Mouse (Mus musculus) hindbrain, embryonic 10.5 days (tissue): Measurements from ENCODE around the gene Unc119. TPM values are rescaled to one million over a fixed set of nuclear protein-coding genes. Genes with fewer than 3 reads are reported as not detected.

Experiments used
- DNase-seq: peaks from one replicate; pipeline ENCODE4 v3.0.0-alpha.2; 2017; ENCODE audit warnings: low spot score
- H3K27ac ChIP-seq: fragments of 300-500 bp; sonication (generic); 2 replicates; pipeline ENCODE4 v1.5.1; 2016; ENCODE audit warnings: mild to moderate bottlenecking, moderate library complexity
- H3K27me3 ChIP-seq: fragments of 300-500 bp; sonication (generic); 2 replicates; pipeline ENCODE4 v1.6.1; 2016; ENCODE audit warnings: mild to moderate bottlenecking; ENCODE audit not compliant: poor library complexity, insufficient read depth, severe bottlenecking
- H3K36me3 ChIP-seq: fragments of 300-500 bp; sonication (generic); 2 replicates; pipeline ENCODE4 v1.6.1; 2016; ENCODE audit warnings: mild to moderate bottlenecking, moderate library complexity
- H3K4me1 ChIP-seq: fragments of 300-500 bp; sonication (generic); replicated peaks from 2 replicates; pipeline ENCODE4 v1.6.1; 2016; ENCODE audit warnings: mild to moderate bottlenecking
- H3K4me3 ChIP-seq: fragments of 300-500 bp; sonication (generic); 2 replicates; pipeline ENCODE4 v1.5.1; 2016; ENCODE audit warnings: mild to moderate bottlenecking, moderate library complexity
- H3K9me3 ChIP-seq: fragments of 300-500 bp; sonication (generic); 2 replicates; pipeline ENCODE4 v1.6.1; 2016; ENCODE audit warnings: mild to moderate bottlenecking, moderate library complexity
- WGBS: fragments of 180-500 bp; shearing (Covaris S2); methylation state at CpG from one replicate; pipeline ENCODE4 v1.1.7; 2016; 5-methylcytosine and 5-hydroxymethylcytosine counted together
- polyA plus RNA-seq: library from polyadenylated mRNA; unstranded; fragments of >200 nt; fragmentation: Nextera tagmentation; extraction: Ambion mirVana; gene quantifications from 2 replicates; pipeline ENCODE4 v1.2.1, GENCODE M21; 2016

The Unc119 gene
- polyA plus RNA-seq, 1 experiment from 2014 or later = 76.7 TPM

DNA sequence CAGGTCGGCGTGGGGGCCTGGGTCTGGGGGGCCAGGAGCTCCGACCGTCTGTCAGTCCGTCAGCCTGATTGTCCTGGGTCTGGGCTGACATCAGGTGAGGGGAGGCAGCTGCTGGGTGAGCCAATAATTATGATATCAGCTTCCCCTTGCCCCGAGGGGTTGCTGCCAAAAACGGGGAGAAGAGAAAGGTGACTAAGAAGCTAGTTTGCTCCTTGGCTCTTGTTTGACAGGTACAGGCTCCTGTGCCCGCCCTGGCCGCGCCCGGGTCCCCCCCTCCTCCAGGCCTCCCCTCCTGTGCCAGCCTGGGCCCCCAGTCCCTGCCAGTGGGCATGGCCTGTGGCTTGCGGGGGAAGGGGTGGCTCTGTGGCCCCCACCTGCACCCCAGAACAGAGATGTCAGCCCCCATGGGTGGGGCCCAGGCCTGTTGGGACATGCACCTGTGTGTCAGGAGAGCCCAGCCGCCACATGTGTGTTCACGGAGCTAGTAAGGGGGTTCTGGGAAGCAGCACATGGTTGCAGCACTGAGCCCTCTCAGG, 43.3 kb downstream of the Unc119 start, which contains the start of gene Foxn1:
Gene Foxn1 (minus strand): TSS at position 51 of the 536 bp plus-strand sequence.
- H3K27ac ChIP-seq = 0 out of 2 replicates have a peak within 1 kb of the TSS, but pooled peaks have one; percentile 12
- H3K4me1 ChIP-seq = 0 out of 2 replicates have a peak, but pooled peaks cover 12% of the 10 kb centered on the region
- H3K27me3 ChIP-seq = no peaks in the 10 kb centered on the region
- 80% methylated on average over 14 of the region's 14 CpGs for WGBS
- no peak for DNase-seq
- H3K9me3 ChIP-seq = no peaks in the 10 kb centered on the region
- H3K4me3 ChIP-seq = no peak within 1 kb of the TSS
- no peaks in the 10 kb centered on the region for H3K36me3 ChIP-seq

DNA sequence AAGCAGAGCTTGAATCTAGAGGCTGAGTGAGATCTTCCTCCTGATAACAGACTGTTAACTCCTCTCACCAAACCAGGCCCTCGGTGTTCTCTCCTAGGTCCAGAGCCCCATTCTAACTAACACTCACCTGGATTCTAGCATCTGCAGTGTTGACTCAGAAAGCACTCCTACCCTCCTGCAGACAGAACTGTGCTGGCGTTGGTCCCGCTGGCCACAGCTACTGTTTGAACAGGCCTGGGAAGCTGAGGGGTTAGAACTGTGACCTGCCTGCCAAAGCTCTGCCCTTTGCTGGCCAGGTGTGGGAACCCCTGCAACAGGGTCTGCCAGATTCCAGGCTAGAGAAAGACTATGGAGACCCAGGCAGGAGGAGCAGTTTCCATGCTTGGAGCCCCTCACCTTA, 49.4 kb downstream of the Unc119 start:
- Histone ChIP-seq H3K9me3 (no peaks in the 10 kb centered on the region), H3K4me3 (no peak overlapping the region), H3K36me3 (no peaks in the 10 kb centered on the region), H3K27ac (no peak overlapping the region), H3K4me1 (peaks cover 17% of the 10 kb centered on the region), H3K27me3 (no peaks in the 10 kb centered on the region)
- 79% methylated on average over 3 of the region's 3 CpGs for WGBS
- no peak for DNase-seq

DNA sequence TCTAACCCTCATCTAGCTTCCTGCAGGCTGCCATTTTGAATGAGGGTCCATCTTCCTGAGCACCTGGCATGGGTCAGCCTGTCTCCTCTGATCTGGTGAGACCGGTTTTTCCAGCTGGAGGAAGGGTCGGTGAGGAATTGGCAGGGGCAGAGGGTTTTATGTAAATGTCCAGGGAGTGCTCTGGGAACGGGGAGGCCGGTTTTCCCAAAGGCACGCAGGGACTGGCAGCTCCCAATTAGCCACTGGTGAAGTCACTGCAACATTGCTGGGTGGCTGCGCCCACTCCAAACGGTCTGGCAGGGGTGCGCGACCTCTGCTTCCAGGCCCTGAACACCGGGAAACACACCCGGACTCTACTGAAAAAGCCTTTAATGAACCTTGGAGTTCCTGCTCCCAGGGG, 53.7 kb downstream of the Unc119 start:
- H3K36me3 ChIP-seq = no peaks in the 10 kb centered on the region
- H3K9me3 ChIP-seq = no peaks in the 10 kb centered on the region
- WGBS = 40% methylated on average over 11 of the region's 11 CpGs
- H3K4me1 ChIP-seq = peaks cover 42% of the 10 kb centered on the region
- DNase-seq = peak; percentile 15
- H3K27ac ChIP-seq = peak overlapping the region; percentile 81
- peak overlapping the region; percentile 42 for H3K4me3 ChIP-seq
- peaks cover 5% of the 10 kb centered on the region; the same call in 1 of the 2 replicates for H3K27me3 ChIP-seq

DNA sequence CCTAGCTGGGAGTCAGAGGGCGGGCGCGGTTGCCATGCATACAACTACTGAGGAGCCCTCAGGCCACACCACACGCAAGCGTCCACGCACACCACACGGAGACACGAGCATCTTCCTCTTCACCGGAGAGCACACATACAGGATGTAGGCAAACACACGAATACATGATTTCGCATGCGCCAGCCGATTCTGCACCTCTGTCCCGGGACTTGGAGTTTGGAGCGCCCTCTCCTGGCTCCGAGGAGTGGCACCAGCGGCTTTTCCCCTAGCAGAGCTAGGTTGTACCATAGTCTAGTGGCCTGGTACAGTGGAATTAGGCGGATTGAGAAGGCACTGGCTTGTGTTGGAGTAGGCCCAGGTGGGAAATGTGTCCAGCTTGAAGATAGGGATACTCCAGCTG, 54.1 kb downstream of the Unc119 start:
- H3K4me1 ChIP-seq = peaks cover 42% of the 10 kb centered on the region
- peak overlapping the region; percentile 81 for H3K27ac ChIP-seq
- no peaks in the 10 kb centered on the region for H3K9me3 ChIP-seq
- H3K36me3 ChIP-seq = no peaks in the 10 kb centered on the region
- peak; percentile 80 for DNase-seq
- 10% methylated on average over 18 of the region's 18 CpGs for WGBS
- peak overlapping the region; percentile 42 for H3K4me3 ChIP-seq
- peaks cover 5% of the 10 kb centered on the region; the same call in 1 of the 2 replicates for H3K27me3 ChIP-seq

DNA sequence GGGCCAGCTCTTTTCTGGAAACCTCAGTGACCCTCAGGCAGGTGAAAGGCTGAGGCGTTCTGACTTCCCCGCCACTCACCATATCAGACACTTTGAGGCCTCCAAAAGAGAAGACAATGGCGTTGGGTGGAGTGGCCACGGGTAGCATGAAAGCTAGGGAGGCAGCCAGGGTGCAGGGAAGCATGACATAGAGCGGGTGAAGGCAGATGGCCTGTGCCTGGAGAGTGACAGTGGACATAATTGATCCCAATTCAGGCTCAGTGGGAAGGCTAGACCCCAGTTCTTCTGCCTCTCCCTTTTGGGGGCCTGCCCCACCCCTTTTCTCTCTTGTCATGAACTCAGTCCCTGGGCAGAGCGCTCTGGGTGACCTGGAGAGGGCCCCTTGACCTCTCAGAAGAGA, 54.9 kb downstream of the Unc119 start:
- 51% methylated on average over 6 of the region's 6 CpGs for WGBS
- DNase-seq = no peak
- Histone ChIP-seq H3K27me3 (peaks cover 5% of the 10 kb centered on the region; the same call in 1 of the 2 replicates), H3K4me3 (no peak overlapping the region), H3K9me3 (no peaks in the 10 kb centered on the region), H3K4me1 (peaks cover 42% of the 10 kb centered on the region), H3K27ac (0 out of 2 replicates have a peak overlapping the region, but pooled peaks have one; percentile 81), H3K36me3 (no peaks in the 10 kb centered on the region)

Other genes starting within 250 kb of the Unc119 start
- 29.2 and 33.8 TPM in 2 replicates for gene Fam222b, start 248.8 kb upstream of the Unc119 start, polyA plus RNA-seq
- 124 and 163 TPM in 2 replicates for gene Traf4, start 177.9 kb upstream of the Unc119 start, polyA plus RNA-seq
- gene Nek8, start 166.8 kb upstream of the Unc119 start, polyA plus RNA-seq = 11.3 and 12.1 TPM in 2 replicates
- gene Tlcd1, start 166.8 kb upstream of the Unc119 start, polyA plus RNA-seq = 7.0 and 8.9 TPM in 2 replicates
- 1,007 and 1,099 TPM in 2 replicates for gene Rpl23a, start 159.9 kb upstream of the Unc119 start, polyA plus RNA-seq
- 71.8 and 80.5 TPM in 2 replicates for gene Rab34, start 155.1 kb upstream of the Unc119 start, polyA plus RNA-seq
- 1.6 and 1.8 TPM in 2 replicates for gene Proca1, start 150.1 kb upstream of the Unc119 start, polyA plus RNA-seq
- gene Sdf2, start 97.7 kb upstream of the Unc119 start, polyA plus RNA-seq = 53.6 and 63.8 TPM in 2 replicates
- 35.0 and 36.3 TPM in 2 replicates for gene Supt6, start 97.5 kb upstream of the Unc119 start, polyA plus RNA-seq
- 53.2 and 65.6 TPM in 2 replicates for gene 2610507B11Rik, start 81.7 kb upstream of the Unc119 start, polyA plus RNA-seq
- 0.52 and 0.93 TPM in 2 replicates for gene BC030499, start 52.6 kb upstream of the Unc119 start, polyA plus RNA-seq
- gene Spag5, start 42.0 kb upstream of the Unc119 start, polyA plus RNA-seq = 53.2 and 62.7 TPM in 2 replicates
- 2.5 and 3.1 TPM in 2 replicates for gene Aldoc, start 20.5 kb upstream of the Unc119 start, polyA plus RNA-seq
- gene Pigs, start 15.1 kb upstream of the Unc119 start, polyA plus RNA-seq = 74.6 and 82.9 TPM in 2 replicates
- gene Foxn1, start 43.1 kb downstream of the Unc119 start, polyA plus RNA-seq = not detected in 2 replicates
- not detected in 2 replicates for gene Slc13a2, start 78.7 kb downstream of the Unc119 start, polyA plus RNA-seq
- 20.2 and 21.1 TPM in 2 replicates for gene Slc46a1, start 122.2 kb downstream of the Unc119 start, polyA plus RNA-seq
- 11.2 and 20.8 TPM in 2 replicates for gene Sarm1, start 154.3 kb downstream of the Unc119 start, polyA plus RNA-seq
- 66.9 and 96.6 TPM in 2 replicates for gene Vtn, start 155.6 kb downstream of the Unc119 start, polyA plus RNA-seq
- gene Sebox, start 160.0 kb downstream of the Unc119 start, polyA plus RNA-seq = not detected in 2 replicates
- 84.0 and 86.4 TPM in 2 replicates for gene Tmem199, start 168.7 kb downstream of the Unc119 start, polyA plus RNA-seq
- gene Poldip2, start 168.7 kb downstream of the Unc119 start, polyA plus RNA-seq = 135 and 152 TPM in 2 replicates
- gene Tnfaip1, start 192.8 kb downstream of the Unc119 start, polyA plus RNA-seq = 70.4 and 81.6 TPM in 2 replicates
- gene Ift20, start 192.9 kb downstream of the Unc119 start, polyA plus RNA-seq = 89.2 and 94.2 TPM in 2 replicates
- 86.5 and 94.5 TPM in 2 replicates for gene Tmem97, start 207.3 kb downstream of the Unc119 start, polyA plus RNA-seq